In the genomic region with DNA sequence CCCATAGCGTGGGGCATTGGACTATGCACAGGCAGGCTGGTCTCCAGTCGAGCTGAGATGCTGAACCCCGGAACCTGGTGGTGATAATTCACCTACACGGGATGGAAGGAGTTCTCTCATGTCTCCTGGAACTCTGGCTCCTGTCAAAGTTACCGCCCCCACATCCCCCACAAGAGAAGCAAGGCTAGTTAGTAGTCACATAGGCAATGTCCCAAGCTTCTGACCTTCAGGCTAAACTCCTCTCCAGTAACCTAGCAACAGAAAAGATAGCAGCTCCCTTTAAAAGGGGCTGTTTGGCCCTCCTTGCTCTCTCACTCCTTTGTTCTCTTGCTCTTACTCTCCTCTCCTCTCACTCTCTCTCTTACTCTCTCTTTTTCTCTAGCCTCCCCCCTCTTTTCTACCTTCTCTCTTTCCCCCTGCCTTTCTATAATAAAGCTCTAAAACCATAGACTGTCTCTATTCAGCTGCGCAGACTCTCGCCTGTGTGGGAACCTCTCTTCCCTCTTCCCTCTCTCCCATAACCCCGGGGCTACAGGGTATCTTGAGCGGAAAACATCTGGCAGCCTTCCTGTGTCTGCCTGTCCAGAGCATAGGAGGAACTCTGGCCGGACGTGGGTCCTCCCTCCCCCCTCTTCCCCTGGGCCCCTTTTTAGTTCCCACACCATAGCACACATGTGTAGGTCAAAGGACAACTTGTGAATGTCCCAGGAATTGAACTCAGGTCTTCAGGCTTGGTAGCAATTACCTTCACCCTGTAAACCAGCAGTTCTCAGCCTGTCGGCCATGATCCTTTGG, we compare ENCODE assay signal across 26 mouse cellular contexts. TPM values are rescaled to one million over a fixed set of nuclear protein-coding genes. Genes with fewer than 3 reads are reported as not detected.
DNase-seq lines count a peak whose midpoint lies in the region; ATAC-seq and TF ChIP-seq lines count a peak whose summit lies in the region.
"Had no signal": no experiment of that assay in that cellular context is flagged by ENCODE, and none has a peak within 500 bp of the region (broad histone marks: within the 10 kb centered on the region; RNA-seq: fewer than 3 reads in every experiment).

No protein-coding gene starts in this region.

- 55% methylated on average over 12 of the region's 12 CpGs for WGBS in hindbrain, embryonic 10.5 days
- WGBS in hindbrain, postnatal 0 days, result 53% methylated on average over 12 of the region's 12 CpGs
- WGBS in liver, embryonic 12.5 days (ENCODE audit: insufficient replicate concordance), result 45% methylated on average over 12 of the region's 12 CpGs
- 25% methylated on average over 12 of the region's 12 CpGs for whole genome bisulfite sequencing in heart, postnatal 0 days

- no peak for ATAC-seq in hindbrain, postnatal 0 days
- no peak for ATAC-seq in liver, embryonic 12.5 days
- peak; percentile 24; the same call in 1 of the 2 replicates for ATAC-seq in heart, postnatal 0 days (ENCODE audit: insufficient read depth, low read depth)
- ATAC-seq in frontal cortex, adult (ENCODE audit: low TSS enrichment), result no peak
- ATAC-seq: CD4-positive, CD25-positive, alpha-beta regulatory T cell, adult 4 months; forebrain, embryonic 13.5 days; Patski had no signal

- H3K9me3 ChIP-seq in hindbrain, embryonic 10.5 days, result no peaks in the 10 kb centered on the region
- no peaks in the 10 kb centered on the region for H3K9me3 ChIP-seq in hindbrain, postnatal 0 days (ENCODE audit: low read length)
- no peaks in the 10 kb centered on the region for H3K9me3 ChIP-seq in liver, embryonic 12.5 days (replicated peaks)
- H3K9me3 ChIP-seq in heart, postnatal 0 days (replicated peaks; ENCODE audit: control insufficient read depth, low read length), result no peaks in the 10 kb centered on the region
- H3K9me3 ChIP-seq: forebrain, embryonic 13.5 days; limb, embryonic 12.5 days; midbrain, embryonic 12.5 days; neural tube, embryonic 12.5 days had no signal

- 0 out of 2 replicates have a peak overlapping the region, but pooled peaks have one; percentile 23 for H3K27ac ChIP-seq in hindbrain, embryonic 10.5 days
- no peak overlapping the region for H3K27ac ChIP-seq in hindbrain, postnatal 0 days
- H3K27ac ChIP-seq in liver, embryonic 12.5 days, result peak overlapping the region; percentile 40; the same call in 1 of the 2 replicates
- no peak overlapping the region for H3K27ac ChIP-seq in heart, postnatal 0 days (ENCODE audit: low read depth)
- H3K27ac ChIP-seq: forebrain, embryonic 13.5 days; hindbrain, embryonic 14.5 days; limb, embryonic 12.5 days; liver, embryonic 14.5 days; midbrain, embryonic 12.5 days; neural tube, embryonic 12.5 days; stomach, postnatal 0 days had no signal

- H3K9ac ChIP-seq in hindbrain, postnatal 0 days (replicated peaks; ENCODE audit: low read length), result no peak overlapping the region
- no peak overlapping the region for H3K9ac ChIP-seq in liver, embryonic 12.5 days
- no peak overlapping the region for H3K9ac ChIP-seq in heart, postnatal 0 days (replicated peaks; ENCODE audit: low read depth, low read length)
- H3K9ac ChIP-seq: forebrain, embryonic 13.5 days; hindbrain, embryonic 14.5 days; limb, embryonic 12.5 days; liver, embryonic 14.5 days; midbrain, embryonic 12.5 days; neural tube, embryonic 12.5 days had no signal

- peak; percentile 34 for DNase-seq in embryo, embryonic 9.5 days (ENCODE audit: extremely low spot score)
- no peak for DNase-seq in embryo, embryonic 10.5 days (ENCODE audit: low spot score)
- DNase-seq in hindbrain, embryonic 10.5 days (ENCODE audit: low spot score), result no peak
- DNase-seq in hindbrain, postnatal 0 days (ENCODE audit: low spot score), result no peak
- no peak for DNase-seq in liver
- no peak for DNase-seq in heart, postnatal 0 days (ENCODE audit: low spot score)
- DNase-seq: adrenal gland, postnatal 14 days; cerebellum, adult 11 months; cerebellum, postnatal 10 days; gastrocnemius, postnatal 36 days; kidney, adult 18-20 months; layer of hippocampus, adult 9-11 months; right cerebral cortex, postnatal 4 days had no signal

- H3K27me3 ChIP-seq in hindbrain, embryonic 10.5 days (ENCODE audit: insufficient read depth, poor library complexity, severe bottlenecking), result peaks cover 1% of the 10 kb centered on the region; the same call in 1 of the 2 replicates
- H3K27me3 ChIP-seq in hindbrain, postnatal 0 days (ENCODE audit: insufficient read depth, low read length), result peaks cover 1% of the 10 kb centered on the region; the same call in 1 of the 2 replicates
- no peaks in the 10 kb centered on the region for H3K27me3 ChIP-seq in liver, embryonic 12.5 days (replicated peaks)
- no peaks in the 10 kb centered on the region for H3K27me3 ChIP-seq in heart, postnatal 0 days (ENCODE audit: control insufficient read depth, insufficient read depth, low read length)
- H3K27me3 ChIP-seq: forebrain, embryonic 13.5 days; limb, embryonic 12.5 days; neural tube, embryonic 12.5 days; Patski had no signal

- no peaks in the 10 kb centered on the region for H3K36me3 ChIP-seq in hindbrain, embryonic 10.5 days
- H3K36me3 ChIP-seq in hindbrain, postnatal 0 days (ENCODE audit: insufficient read depth, low read length), result no peaks in the 10 kb centered on the region
- no peaks in the 10 kb centered on the region for H3K36me3 ChIP-seq in liver, embryonic 12.5 days
- H3K36me3 ChIP-seq in heart, postnatal 0 days (replicated peaks; ENCODE audit: control insufficient read depth, insufficient read depth, low read length), result no peaks in the 10 kb centered on the region
- H3K36me3 ChIP-seq: limb, embryonic 12.5 days; midbrain, embryonic 12.5 days; neural tube, embryonic 12.5 days had no signal

- H3K4me3 ChIP-seq in hindbrain, embryonic 10.5 days, result no peak overlapping the region
- no peak overlapping the region for H3K4me3 ChIP-seq in hindbrain, postnatal 0 days (ENCODE audit: low read length)
- no peak overlapping the region for H3K4me3 ChIP-seq in liver, embryonic 12.5 days
- no peak overlapping the region for H3K4me3 ChIP-seq in heart, postnatal 0 days (ENCODE audit: low read depth, low read length)
- H3K4me3 ChIP-seq: forebrain, embryonic 13.5 days; limb, embryonic 12.5 days; midbrain, embryonic 12.5 days; neural tube, embryonic 12.5 days had no signal

- H3K4me1 ChIP-seq in hindbrain, embryonic 10.5 days (replicated peaks), result peaks cover 35% of the 10 kb centered on the region
- H3K4me1 ChIP-seq in hindbrain, postnatal 0 days (ENCODE audit: insufficient read depth, low read length), result no peaks in the 10 kb centered on the region
- peaks cover 47% of the 10 kb centered on the region for H3K4me1 ChIP-seq in liver, embryonic 12.5 days
- peaks cover 7% of the 10 kb centered on the region; the same call in 1 of the 2 replicates for H3K4me1 ChIP-seq in heart, postnatal 0 days (ENCODE audit: control insufficient read depth, insufficient read depth)
- H3K4me1 ChIP-seq: midbrain, embryonic 12.5 days; neural tube, embryonic 12.5 days had no signal

- no peak overlapping the region for H3K4me2 ChIP-seq in hindbrain, postnatal 0 days (ENCODE audit: low read depth, low read length)
- H3K4me2 ChIP-seq in liver, embryonic 12.5 days, result no peak overlapping the region
- H3K4me2 ChIP-seq in heart, postnatal 0 days (ENCODE audit: low read depth, low read length), result no peak overlapping the region
- H3K4me2 ChIP-seq: forebrain, embryonic 13.5 days; hindbrain, embryonic 14.5 days; limb, embryonic 12.5 days; midbrain, embryonic 12.5 days; neural tube, embryonic 12.5 days had no signal

- TF ChIP-seq EP300 in heart, postnatal 0 days (IDR thresholded peaks at IDR 0.05; ENCODE audit: low read depth), result no peak

- TF ChIP-seq CTCF in hindbrain, postnatal 0 days (IDR thresholded peaks at IDR 0.05; ENCODE audit: low read depth), result no peak
- no peak for TF ChIP-seq CTCF in heart, postnatal 0 days (IDR thresholded peaks at IDR 0.05; ENCODE audit: low read depth)

RNA-seq across cellular contexts. Expression of gene Rhbdf2, which starts 3.5 kb away (rescaled TPM):
- polyA plus RNA-seq in hindbrain, embryonic 10.5 days (2016; fragmentation: Nextera tagmentation; extraction: Ambion mirVana), result 3.8 and 6.6 TPM in 2 replicates
- total RNA-seq in hindbrain, postnatal 0 days (2014; rRNA removed), result 3.8 and 4.0 TPM in 2 replicates
- polyA plus RNA-seq in hindbrain, postnatal 0 days (2015; fragmentation: Nextera tagmentation; extraction: Ambion mirVana), result 1.1 and 1.6 TPM in 2 replicates
- 8.0 and 8.5 TPM in 2 replicates for polyA plus RNA-seq in liver, embryonic 12.5 days (2016; fragmentation: Nextera tagmentation; extraction: Ambion mirVana)
- 19.0 and 25.5 TPM in 2 replicates for total RNA-seq in heart, postnatal 0 days (2014; rRNA removed; ENCODE audit: low replicate concordance)
- 5.8 and 6.1 TPM in 2 replicates for polyA plus RNA-seq in heart, postnatal 0 days (2015; fragmentation: Nextera tagmentation; extraction: Ambion mirVana)

RNA-seq across cellular contexts. Expression of gene Prcd, which starts 23.0 kb away (rescaled TPM):
- 0.47 and 1.2 TPM in 2 replicates for polyA plus RNA-seq in hindbrain, embryonic 10.5 days (2016; fragmentation: Nextera tagmentation; extraction: Ambion mirVana)
- total RNA-seq in hindbrain, postnatal 0 days (2014; rRNA removed), result 1.2 and 1.3 TPM in 2 replicates
- 5.3 and 6.4 TPM in 2 replicates for polyA plus RNA-seq in hindbrain, postnatal 0 days (2015; fragmentation: Nextera tagmentation; extraction: Ambion mirVana)
- polyA plus RNA-seq in liver, embryonic 12.5 days (2016; fragmentation: Nextera tagmentation; extraction: Ambion mirVana), result 0.19 and 0.41 TPM in 2 replicates
- not detected in 2 replicates for total RNA-seq in heart, postnatal 0 days (2014; rRNA removed; ENCODE audit: low replicate concordance)
- 2.5 and 2.6 TPM in 2 replicates for polyA plus RNA-seq in heart, postnatal 0 days (2015; fragmentation: Nextera tagmentation; extraction: Ambion mirVana)
- polyA plus RNA-seq: CD4-positive, CD25-positive, alpha-beta regulatory T cell, adult 4 months had no signal

RNA-seq across cellular contexts. Expression of gene Cygb, which starts 23.7 kb away (rescaled TPM):
- polyA plus RNA-seq in hindbrain, embryonic 10.5 days (2016; fragmentation: Nextera tagmentation; extraction: Ambion mirVana), result 3.5 and 3.8 TPM in 2 replicates
- total RNA-seq in hindbrain, postnatal 0 days (2014; rRNA removed), result 48.4 and 54.7 TPM in 2 replicates
- polyA plus RNA-seq in hindbrain, postnatal 0 days (2015; fragmentation: Nextera tagmentation; extraction: Ambion mirVana), result 46.0 and 48.1 TPM in 2 replicates
- polyA plus RNA-seq in liver, embryonic 12.5 days (2016; fragmentation: Nextera tagmentation; extraction: Ambion mirVana), result 0.83 and 1.2 TPM in 2 replicates
- 11.4 and 38.8 TPM in 2 replicates for total RNA-seq in heart, postnatal 0 days (2014; rRNA removed; ENCODE audit: low replicate concordance)
- 21.1 and 21.6 TPM in 2 replicates for polyA plus RNA-seq in heart, postnatal 0 days (2015; fragmentation: Nextera tagmentation; extraction: Ambion mirVana)
- polyA plus RNA-seq: CD4-positive, CD25-positive, alpha-beta regulatory T cell, adult 4 months had no signal

RNA-seq across cellular contexts. Expression of gene Aanat, which starts 44.1 kb away (rescaled TPM):
- polyA plus RNA-seq in hindbrain, embryonic 10.5 days (2016; fragmentation: Nextera tagmentation; extraction: Ambion mirVana), result not detected in 2 replicates
- total RNA-seq in hindbrain, postnatal 0 days (2014; rRNA removed), result 0.68 TPM in 1 of 2 replicates, not detected in the other
- 0.46 and 0.81 TPM in 2 replicates for polyA plus RNA-seq in hindbrain, postnatal 0 days (2015; fragmentation: Nextera tagmentation; extraction: Ambion mirVana)
- polyA plus RNA-seq in liver, embryonic 12.5 days (2016; fragmentation: Nextera tagmentation; extraction: Ambion mirVana), result not detected in 2 replicates
- total RNA-seq in heart, postnatal 0 days (2014; rRNA removed; ENCODE audit: low replicate concordance), result not detected in 2 replicates
- not detected in 2 replicates for polyA plus RNA-seq in heart, postnatal 0 days (2015; fragmentation: Nextera tagmentation; extraction: Ambion mirVana)
- total RNA-seq: adrenal gland, postnatal 14 days; gastrocnemius, postnatal 36 days had no signal
- polyA plus RNA-seq: CD4-positive, CD25-positive, alpha-beta regulatory T cell, adult 4 months; embryonic facial prominence, embryonic 11.5 days; limb, embryonic 12.5 days; liver, embryonic 14.5 days; lung, embryonic 16.5 days; neural tube, embryonic 12.5 days; Patski; stomach, postnatal 0 days had no signal

RNA-seq across cellular contexts. Expression of gene Ube2o, which starts 49.1 kb away (rescaled TPM):
- polyA plus RNA-seq in hindbrain, embryonic 10.5 days (2016; fragmentation: Nextera tagmentation; extraction: Ambion mirVana), result 8.9 and 10.8 TPM in 2 replicates
- total RNA-seq in hindbrain, postnatal 0 days (2014; rRNA removed), result 101 and 112 TPM in 2 replicates
- 31.3 and 31.9 TPM in 2 replicates for polyA plus RNA-seq in hindbrain, postnatal 0 days (2015; fragmentation: Nextera tagmentation; extraction: Ambion mirVana)
- 40.0 and 40.2 TPM in 2 replicates for polyA plus RNA-seq in liver, embryonic 12.5 days (2016; fragmentation: Nextera tagmentation; extraction: Ambion mirVana)
- total RNA-seq in heart, postnatal 0 days (2014; rRNA removed; ENCODE audit: low replicate concordance), result 17.2 and 34.8 TPM in 2 replicates
- polyA plus RNA-seq in heart, postnatal 0 days (2015; fragmentation: Nextera tagmentation; extraction: Ambion mirVana), result 4.1 and 5.2 TPM in 2 replicates

Comparison
In these comparisons a context has a peak if more than half of its experiments do, and no peak if none do; other contexts are left out.
1. H3K27ac ChIP-seq: peak in hindbrain, embryonic 10.5 days (single experiment) and liver, embryonic 12.5 days (single experiment); none in hindbrain, postnatal 0 days (single experiment) and heart, postnatal 0 days (single experiment).